Mouse (Mus musculus) left cerebral cortex, adult 6 months (tissue): ENCODE data around the gene Cxcl14. TPM values are rescaled to one million over a fixed set of nuclear protein-coding genes. Genes with fewer than 3 reads are reported as not detected.

Experiments used
- long read RNA-seq, 2 experiments: library from polyadenylated mRNA; unstranded; transcript quantifications; one replicate each; pipeline ENCODE4 v2.0.0; 2019 to 2020
- polyA plus RNA-seq: library from polyadenylated mRNA; unstranded; fragments of <200 nt; fragmentation: Nextera tagmentation; gene quantifications from 2 replicates; pipeline ENCODE4 v1.2.3, GENCODE M21; 2021

The Cxcl14 gene
- polyA plus RNA-seq = 44.6 and 115 TPM in 2 replicates
- long read RNA-seq, experiment 1, transcript Cxcl14-201 (4 exons, 1,827 nt) = major isoform, 377 of 393 reads
- long read RNA-seq, experiment 1, partial matches to known transcripts = 6 of 393 reads
- long read RNA-seq, experiment 1, other reads (novel, unspliced or antisense) = 8 of 393 reads
- long read RNA-seq, experiment 2, transcript Cxcl14-201 (4 exons, 1,827 nt) = major isoform, 84 of 97 reads
- long read RNA-seq, experiment 2, partial matches to known transcripts = 10 of 97 reads
- long read RNA-seq, experiment 2, other reads (novel, unspliced or antisense) = 3 of 97 reads

DNA sequence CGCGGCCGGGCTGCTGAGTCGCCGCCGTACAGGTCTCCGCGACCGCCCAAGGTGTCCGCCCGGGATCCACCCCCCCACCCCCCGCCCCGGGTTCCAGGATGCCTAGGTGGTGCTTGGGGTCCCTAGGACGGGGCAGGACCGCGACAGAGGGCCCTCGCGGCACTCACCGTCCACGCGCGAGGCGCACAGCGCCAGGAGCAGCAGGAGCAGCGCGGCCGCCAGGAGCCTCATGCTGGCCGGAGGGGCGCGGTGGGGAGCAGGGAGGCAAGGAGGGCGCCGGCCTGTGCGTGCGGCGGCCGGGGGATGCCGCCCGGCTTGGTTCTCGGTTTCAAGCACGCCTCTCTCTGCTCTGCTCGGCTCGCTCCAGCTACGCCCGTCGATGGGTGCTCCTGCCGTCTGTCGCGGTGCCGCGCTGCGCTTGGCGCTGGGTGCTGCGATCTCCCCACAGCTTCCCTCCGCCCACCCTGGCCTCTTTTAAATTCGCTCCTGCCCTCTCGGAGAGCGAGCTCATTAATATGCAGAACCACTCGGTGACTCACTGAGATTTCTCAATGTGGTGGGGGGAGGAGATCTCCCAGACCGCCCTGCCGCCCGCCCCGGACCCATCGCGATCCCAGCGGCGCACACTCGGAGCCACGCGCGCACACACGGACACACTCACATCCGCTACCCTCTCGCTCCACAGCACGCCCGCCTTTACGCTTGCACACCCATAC, at the start of gene Cxcl14:
Cxcl14 (minus strand) TSS at position 609 of the 716 bp plus-strand sequence.

DNA sequence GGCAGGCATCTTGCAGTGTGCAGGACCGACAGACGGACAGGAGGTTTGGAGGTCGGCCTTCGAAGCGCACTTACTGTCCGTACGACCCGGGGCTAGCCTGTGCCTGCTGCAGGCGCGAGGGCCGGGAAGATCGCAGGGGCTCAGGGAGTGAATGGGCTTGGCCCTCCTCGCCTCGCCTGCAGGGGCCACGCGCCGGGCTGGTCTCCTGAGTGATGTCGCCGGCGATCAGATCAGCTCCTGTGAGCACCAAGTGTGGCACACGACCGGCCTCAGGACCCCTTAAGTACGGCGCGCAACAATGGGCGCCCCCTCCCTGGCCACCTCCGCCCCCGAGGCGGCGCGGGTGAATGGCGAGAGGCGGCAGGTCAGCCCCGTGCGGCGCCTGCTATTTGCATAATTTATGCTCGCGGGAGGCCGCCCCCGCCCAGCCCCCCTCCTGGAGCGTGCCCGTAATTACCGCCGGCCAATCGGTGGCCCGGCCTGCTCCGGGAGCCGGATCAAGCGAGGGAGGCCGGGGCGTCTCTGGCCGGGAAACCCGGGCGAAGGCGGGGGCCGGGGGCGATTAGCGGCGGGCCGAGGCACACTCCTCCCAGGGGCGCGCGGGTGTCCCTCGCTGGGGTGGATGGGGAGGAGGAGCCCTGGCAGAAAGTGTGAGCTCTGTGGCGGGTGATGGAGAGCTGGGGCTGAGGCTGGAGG, 44.3 kb downstream of the Cxcl14 start, which contains the start of gene Neurog1:
Neurog1 (minus strand) TSS at position 240 of the 696 bp plus-strand sequence.

Other genes with a start within 250 kb of the Cxcl14 start
- 35.1 and 92.5 TPM in 2 replicates for gene H2afy, start 160.2 kb downstream of the Cxcl14 start, polyA plus RNA-seq
- gene Tifab, start 117.7 kb downstream of the Cxcl14 start, polyA plus RNA-seq = 0.96 and 1.4 TPM in 2 replicates
- 0.33 TPM in 1 of 2 replicates, not detected in the other for gene Neurog1, start 44.4 kb downstream of the Cxcl14 start, polyA plus RNA-seq
- 0.08 TPM in 1 of 2 replicates, not detected in the other for gene Gm3045, start 130.0 kb upstream of the Cxcl14 start, polyA plus RNA-seq
- gene Slc25a48, start 141.8 kb upstream of the Cxcl14 start, polyA plus RNA-seq = 0.26 TPM in 1 of 2 replicates, not detected in the other
- gene Il9, start 185.7 kb upstream of the Cxcl14 start, polyA plus RNA-seq = not detected in 2 replicates
- gene Fbxl21, start 225.9 kb upstream of the Cxcl14 start, polyA plus RNA-seq = 5.3 and 5.6 TPM in 2 replicates